Mouse (Mus musculus) lung, adult 2 months (tissue): ENCODE measurements around the gene Troap.

Experiments used
- CTCF ChIP-seq: fragments of 200-500 bp; IDR thresholded peaks from 2 replicates; pipeline ENCODE4 v1.5.1; 2011; ENCODE audit warnings: mild to moderate bottlenecking, low read length, control low read depth; ENCODE audit not compliant: insufficient read depth
- POLR2A ChIP-seq: fragments of 200-500 bp; IDR thresholded peaks from 2 replicates; pipeline ENCODE4 v1.6.1; 2011; ENCODE audit warnings: low read depth, mild to moderate bottlenecking, control low read depth, low read length, borderline replicate concordance; ENCODE audit errors: extremely low read depth

GRCm38 (mm10) chr15:99042334-99042733, 32.0 kb upstream of the Troap start:
- TF ChIP-seq CTCF (no peak), POLR2A (no peak)
